Mouse (Mus musculus) thymus, postnatal 0 days (tissue): Measurements from ENCODE around the gene Trmo. TPM values are rescaled to one million over a fixed set of nuclear protein-coding genes. Genes with fewer than 3 reads are reported as not detected.
A peak's percentile ranks its signal among the peaks of the same experiment; 100 is the strongest.

Experiments
- DNase-seq: peaks from one replicate; pipeline ENCODE4 v3.0.0-alpha.2; 2015; ENCODE audit warnings: low spot score
- polyA plus RNA-seq: library from polyadenylated mRNA; unstranded; fragments of >200 nt; fragmentation: Nextera tagmentation; extraction: Ambion mirVana; gene quantifications from 2 replicates; pipeline ENCODE4 v1.2.1, GENCODE M21; 2015

Trmo gene
- 19.9 and 20.9 TPM in 2 replicates for polyA plus RNA-seq

DNA sequence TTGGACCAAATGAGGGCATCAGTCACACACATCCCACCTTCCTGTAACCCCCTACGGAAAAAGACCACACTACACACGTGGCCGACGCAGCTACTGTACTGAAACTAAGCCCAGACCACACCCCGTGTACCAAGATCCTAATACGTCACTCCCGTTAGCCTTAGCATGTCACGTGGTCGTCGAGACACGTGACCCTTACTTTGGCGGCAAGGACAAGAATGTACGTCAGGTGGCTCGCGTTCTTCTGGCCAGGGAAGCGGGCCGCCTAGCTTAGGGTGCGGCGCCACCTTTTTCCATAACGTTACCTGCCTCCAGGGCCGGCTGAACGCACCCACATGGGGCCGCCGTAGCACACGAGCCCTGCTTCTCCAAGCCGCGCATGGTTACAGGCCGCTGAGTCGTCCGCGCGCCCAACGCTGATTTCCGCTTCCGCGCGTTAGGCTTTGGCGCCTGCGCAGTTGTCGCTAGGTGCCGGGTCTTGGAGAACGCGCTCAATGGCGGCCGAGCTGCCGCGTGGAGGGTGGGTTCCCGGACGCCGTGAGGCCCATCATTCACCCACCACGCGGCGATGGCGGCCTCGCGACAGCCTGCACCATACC lies at the start of gene Trmo:
TSS of gene Trmo (minus strand) at position 425 of the 599 bp plus-strand sequence.
- DNase-seq, result peak; percentile 98

DNA sequence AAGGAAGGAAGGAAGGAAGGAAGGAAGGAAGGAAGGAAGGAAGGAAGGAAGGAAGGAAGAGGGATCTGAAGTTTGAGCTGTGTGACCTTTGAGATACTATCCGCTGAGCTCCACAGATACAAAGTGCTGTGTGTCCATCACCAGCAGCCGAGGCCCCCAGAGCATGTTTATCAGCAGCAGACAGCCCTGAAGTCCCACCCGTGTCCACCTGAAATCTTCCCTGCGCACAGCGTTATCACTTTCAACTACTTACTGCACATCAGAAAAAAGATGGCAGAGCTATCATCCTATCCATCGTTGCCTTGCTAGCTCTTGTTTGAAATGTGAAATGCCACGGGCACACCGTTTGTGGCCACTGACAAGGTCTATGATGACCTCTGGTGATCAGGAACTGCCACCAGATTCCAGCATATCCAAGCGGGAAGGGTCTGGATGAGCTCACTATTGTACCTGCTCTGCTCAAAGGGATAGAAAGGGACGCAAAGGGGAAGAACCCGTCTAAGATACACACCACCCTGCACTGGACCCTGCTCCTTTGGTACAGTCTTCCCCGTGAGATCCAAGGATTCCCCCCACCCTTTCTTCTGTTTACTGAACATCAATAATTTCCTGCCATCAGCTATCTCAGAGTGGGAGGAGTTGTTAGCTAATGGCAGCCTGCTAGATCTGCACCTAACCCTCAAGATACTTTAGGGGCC lies 43.3 kb upstream of the Trmo start:
- no peak for DNase-seq

DNA sequence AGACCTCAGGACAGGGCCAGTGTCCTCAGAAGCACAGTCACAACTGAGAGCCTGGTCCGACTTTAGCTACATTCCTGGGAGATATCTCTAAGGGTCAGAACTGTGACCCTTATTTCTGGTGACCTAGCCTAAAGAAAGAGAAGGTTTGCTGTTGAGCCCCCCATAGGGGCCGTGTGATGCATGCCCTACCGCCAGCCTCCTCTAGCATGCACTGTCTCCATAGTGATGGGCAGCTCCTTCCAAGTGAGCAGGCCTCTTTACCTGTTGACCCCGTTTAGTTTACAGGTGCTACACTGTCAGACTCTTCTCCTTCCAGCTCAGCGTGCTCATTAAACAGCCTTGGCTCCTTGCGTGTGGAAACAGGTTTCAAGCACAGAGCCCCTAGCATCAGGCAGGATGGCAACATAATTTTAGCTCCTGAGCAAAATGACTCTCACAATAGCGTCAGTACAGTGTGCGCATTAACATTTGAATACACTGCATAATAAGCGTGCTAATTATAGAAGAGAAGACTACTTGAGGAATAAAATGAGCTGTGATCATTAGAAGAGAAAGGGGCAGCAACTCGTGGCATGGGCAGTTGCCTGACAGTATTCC lies 39.8 kb upstream of the Trmo start:
- DNase-seq, result no peak

DNA sequence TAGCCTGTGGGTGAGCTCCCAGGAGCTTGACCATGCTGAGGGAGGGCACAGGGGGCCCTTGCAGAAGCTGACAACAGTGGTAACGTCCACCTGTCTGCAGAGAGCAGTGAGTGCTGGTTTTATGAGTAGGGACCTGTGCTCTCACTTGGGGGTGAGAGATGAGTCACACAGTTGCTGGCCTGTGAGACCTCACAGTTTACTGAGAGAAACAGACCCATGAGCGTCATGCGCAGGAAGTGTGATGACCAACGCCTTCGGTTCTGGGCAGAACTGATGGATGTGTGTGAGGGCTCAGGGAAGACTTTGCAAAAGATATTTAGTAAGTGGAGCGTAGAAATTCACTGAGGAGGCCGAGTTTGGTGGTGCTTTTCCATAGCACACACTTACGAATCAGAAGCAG lies 33.4 kb upstream of the Trmo start:
- DNase-seq, result no peak

DNA sequence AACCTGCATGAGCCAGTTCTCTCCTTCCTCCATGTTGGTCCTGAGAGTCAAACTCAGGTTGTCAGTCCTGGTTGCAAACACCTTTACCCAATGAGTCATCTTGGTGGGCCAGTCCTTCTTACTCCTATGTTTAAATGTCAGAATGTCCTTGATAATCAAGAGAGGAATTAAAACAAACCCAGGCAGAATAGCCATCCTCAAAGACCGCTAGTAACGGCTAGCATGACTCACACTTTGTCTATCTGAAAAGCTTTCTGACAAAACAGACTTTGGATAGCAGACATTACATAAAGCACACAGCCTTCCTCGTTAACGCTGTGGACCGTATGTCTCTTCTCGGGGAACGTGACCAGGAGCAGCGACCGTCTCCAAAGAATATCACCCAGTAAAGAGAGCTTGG lies 29.6 kb upstream of the Trmo start:
- DNase-seq, result no peak

DNA sequence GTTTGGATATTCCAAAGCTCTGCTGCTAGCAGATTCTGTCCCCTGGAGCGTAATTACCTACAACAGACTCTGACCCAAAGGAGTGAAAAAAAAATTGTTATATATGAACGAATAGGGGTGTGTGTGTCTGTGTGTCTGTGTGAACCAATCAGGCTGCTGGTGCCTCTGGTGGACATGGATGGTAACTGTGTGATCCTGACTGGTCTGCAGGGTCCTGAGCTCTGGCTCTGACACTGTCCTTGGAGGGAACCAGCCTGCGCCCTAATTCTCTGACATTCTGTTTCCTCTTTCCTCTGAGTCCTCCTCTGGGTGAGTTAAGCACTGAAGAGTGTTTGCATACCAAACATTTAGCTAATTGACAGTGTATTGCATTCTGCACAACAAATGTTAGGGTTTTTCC lies 28.3 kb upstream of the Trmo start:
- DNase-seq, result no peak

DNA sequence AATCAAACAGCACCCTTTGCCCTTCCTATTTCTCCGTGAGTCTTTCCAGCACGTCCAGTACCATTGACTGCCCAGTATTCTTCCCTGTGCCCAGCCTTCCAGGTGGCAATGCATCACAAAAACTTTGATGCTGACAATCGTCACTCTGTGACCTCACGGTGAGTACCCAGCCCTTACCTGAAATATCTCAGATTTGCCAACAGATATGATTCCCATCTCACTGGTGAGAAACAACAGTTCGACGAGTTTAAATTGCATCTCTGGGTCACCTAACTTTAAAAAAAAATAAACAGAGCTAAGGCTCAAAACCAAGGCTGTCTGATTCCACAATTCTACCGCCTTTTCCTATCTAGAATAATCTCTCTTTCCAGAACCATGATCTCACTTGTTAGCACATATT lies 24.2 kb upstream of the Trmo start, which contains the start of gene Hemgn:
TSS of gene Hemgn (minus strand) at position 101 of the 400 bp plus-strand sequence.
- no peak for DNase-seq

DNA sequence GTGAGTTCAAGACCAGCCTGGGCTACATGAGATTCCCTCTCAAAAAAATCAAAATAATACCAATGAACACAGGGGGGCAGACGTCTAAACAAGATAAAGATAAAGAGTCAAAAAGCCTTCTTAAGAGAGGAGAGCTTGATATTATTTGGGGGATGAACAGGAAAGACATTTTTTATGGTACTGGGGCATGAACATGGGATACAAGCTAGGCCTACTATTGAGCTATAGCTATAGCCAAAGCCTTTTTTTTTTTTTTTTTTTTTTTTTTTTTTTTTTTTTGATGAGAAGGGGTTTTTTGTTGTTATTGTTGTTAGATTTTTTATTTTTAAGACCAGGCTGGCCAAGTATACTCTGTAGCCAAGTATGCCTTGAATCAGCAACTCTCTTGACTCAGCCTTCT lies 22.9 kb upstream of the Trmo start:
- DNase-seq, result no peak

DNA sequence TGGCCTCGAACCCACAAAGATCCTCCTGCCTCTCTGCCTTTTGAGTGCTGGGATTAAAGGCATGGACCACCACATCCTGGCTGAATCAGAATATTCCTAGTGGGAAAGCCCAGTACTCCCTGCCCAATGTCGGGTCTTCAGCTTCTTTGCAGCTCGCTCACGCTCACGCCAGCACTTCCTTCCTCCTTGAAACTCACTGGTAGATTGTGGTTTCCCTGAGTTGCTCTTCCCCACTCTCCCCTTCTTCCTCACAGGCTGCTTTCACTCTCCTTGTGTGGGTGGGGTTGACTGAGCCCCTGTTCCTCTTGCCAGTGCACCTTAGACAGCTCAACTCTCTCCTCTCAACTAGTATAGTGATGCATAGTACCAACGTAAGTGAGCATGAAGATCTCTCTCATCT lies 22.3 kb upstream of the Trmo start:
- peak; percentile 71 for DNase-seq

DNA sequence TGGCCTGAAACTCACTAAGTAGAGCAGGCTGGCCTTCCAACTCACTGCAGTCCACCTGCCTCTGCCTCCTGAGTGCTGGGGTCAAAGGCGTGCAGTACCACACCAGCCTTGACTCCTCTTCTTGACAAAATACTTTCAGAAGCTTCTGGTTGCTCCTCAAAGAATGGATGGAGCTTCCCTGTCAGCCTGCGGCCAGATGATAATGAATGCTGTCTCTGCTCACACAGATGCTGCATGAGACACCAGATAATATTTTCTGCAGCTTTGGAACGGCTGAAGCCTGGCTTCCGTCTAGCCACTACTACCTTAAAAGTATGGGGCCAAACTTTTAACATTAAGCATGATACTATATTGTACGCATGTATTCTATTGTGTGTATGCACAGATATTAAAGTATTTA lies 21.4 kb upstream of the Trmo start:
- DNase-seq, result no peak

DNA sequence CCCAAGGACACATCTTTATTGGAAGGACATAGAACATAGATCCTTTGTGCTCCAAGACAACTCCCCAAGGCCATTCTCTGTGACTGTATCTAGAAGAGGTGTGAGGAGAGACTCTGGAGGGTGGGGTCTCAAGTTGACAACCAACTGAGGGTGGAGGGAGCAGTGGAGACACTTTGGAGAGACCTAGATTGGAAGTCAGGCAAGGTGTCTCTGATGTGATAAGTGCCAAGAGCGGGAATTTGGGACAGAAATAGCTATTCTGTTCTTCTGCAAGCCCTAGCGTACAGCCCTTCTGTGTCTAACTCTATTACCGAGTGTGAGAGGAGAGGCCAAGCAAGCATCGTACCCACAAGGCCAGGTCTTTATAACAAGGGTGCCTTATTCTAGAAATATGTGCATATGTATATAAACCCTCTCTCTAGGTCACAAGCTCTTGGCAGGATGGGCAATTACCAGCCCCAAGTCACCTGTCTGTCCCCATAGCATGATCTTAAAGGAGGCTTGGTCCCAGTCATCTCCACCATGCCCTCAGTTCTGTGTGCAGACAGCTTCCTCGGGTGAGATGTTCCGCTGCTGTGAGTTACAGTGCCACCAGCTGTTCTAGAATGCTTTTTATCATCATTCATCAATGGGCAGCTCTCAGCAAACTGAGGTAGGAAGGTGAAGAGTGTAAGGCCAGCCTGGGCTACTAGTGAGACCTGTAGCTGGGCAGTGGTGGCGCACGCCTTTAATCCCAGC lies 17.9 kb upstream of the Trmo start:
- no peak for DNase-seq

DNA sequence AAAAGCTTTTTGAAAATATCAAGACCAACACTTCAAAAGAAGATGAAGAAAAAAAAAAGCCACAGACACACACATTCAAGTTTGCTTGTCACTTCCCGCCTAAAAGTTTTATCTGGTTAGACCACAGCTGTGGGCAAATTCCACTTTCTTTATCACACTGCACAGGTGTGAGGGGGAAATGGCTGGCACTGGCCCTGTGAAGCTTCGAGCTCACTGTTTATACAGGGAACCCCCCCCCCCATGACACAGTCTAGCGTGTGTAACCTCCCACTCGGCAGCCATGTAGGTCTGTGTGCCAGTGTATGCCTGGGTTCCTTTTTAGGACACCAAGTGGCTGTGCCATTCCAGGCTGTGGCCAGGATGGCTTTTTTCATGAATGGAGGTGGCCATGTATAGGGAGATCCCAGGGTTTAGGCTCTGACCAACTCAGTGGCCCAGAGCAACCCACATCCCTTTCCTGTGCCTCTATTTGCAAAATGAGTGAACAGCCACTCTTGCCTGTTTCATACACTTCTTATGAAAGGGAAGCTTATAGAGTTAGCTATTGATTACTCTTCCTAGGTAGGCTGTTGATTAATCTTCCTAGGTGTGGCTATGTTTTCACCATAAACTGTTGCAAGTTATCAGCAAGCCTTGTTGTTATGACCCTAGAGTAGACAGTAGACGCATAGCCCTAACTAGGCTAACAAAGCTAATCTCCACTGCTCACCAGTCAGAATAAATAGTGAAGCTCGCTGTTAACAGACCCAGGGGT lies 15.0 kb upstream of the Trmo start:
- peak; percentile 91 for DNase-seq

DNA sequence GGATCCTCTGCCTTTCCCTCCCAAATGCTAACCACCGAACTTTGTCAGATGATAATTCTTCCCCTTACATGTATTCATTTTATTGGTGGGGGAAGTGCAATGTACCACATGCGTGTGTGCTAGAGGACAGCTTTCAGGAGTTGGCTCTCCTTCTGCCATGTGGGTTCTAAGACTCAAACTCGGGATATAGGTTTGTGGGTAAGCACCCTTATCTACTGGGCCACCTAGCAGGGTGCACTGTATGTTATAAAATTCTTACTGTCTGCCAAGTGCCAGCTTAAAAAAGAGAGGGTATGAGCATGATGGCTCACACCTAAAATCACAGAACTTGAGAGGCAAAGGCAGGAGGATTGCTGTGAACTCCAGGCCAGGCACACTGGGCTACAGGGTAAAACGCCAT lies 9.6 kb upstream of the Trmo start:
- no peak for DNase-seq

DNA sequence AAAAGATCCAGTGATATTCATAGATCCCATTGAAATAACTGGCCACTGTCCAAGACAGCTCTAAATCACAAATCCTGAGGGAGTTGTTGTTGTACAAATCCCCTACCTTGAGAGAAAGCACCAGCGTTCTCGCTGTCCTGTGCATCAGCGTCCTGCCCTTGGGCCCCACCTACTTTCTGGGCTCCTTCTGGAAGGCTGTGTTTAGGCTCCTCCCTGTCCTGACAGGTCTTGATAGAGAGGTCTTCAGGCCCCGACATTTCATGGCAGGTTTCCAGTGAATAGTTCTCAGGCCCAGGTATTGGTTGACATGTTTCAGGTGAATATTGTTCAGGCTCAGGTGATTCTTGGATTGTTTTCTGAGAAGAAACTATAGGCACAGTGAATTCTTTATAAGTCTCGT lies 6.5 kb upstream of the Trmo start:
- no peak for DNase-seq

DNA sequence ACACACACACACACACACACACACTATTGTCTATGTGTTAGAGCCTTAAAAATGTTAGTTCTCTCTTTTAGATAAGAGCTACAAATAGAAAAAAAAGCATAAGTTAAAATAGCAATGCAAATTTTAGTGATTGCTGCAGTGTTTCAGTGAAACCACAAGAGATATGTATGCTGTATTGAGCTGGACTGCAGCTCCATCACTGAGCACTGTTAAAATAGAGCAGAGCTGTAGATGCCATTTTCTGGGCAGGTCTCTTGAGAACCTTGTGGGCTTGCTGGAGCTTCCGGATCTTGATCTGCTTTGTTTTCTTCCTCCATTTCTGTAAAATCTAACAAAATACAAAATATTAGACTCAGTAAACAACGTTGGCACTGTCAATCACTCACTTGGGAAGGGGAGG lies 5.2 kb upstream of the Trmo start:
- no peak for DNase-seq

DNA sequence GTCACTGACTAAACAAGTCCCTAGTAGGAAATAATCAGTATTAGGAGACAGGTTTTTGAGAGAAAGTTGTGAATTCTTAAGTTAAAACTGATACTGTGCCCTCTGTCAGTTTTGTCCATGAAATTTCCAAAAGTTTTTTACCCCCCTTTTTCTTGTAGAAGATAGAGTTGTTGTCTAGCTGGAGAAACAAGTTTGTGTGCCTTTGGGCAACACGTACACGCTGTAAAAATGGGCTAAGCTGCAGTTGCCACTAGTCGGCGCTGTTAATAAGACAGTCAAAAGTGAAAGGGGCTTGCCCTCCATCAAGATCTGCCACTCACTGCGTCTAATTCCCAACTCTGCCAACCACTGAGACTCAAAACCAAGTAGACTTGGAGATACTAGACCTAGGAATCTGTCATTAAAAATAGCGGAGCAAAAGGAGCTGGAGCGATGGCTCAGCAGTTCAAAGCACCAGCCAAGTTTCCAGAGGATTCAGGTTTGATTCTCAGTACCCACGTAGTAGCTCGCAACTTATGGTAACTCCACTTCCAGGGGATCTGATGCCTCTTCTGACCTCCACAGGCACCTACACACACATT lies 1.2 kb upstream of the Trmo start:
- peak; percentile 93 for DNase-seq

DNA sequence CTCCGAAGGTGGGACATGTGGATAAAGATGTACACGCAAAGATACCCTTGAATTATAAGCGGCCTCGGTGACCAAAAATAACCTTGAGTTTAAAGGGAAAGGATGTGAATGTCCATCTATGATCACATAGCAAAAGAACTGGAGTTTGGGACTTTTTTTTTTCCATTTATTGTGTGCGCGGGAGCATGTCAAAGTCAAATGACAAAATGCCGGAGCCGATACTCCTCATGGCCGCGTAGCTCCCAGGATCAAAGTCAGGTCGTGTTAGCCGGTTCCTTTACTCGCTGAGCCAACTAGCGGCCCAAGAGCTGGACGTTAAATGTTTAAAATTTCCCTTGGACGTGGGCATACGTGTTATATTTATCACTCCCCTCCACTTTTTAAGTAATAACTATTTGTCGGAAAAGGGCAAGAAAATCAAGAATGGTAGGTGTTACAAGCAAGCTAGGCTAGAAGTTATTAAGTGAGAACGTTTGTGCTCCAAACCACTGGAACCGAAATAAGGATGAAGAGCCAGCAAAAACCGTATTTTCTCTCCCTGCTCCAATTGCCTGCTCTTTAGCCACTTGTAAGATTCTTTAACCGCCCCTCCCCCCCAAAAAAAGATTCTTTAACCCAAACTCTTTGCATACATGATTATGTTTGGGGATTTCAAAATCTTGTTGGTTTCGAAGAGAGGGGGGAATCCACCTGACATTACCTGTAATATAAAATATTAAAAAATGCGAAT lies 540 bp upstream of the Trmo start:
- peak; percentile 46 for DNase-seq

DNA sequence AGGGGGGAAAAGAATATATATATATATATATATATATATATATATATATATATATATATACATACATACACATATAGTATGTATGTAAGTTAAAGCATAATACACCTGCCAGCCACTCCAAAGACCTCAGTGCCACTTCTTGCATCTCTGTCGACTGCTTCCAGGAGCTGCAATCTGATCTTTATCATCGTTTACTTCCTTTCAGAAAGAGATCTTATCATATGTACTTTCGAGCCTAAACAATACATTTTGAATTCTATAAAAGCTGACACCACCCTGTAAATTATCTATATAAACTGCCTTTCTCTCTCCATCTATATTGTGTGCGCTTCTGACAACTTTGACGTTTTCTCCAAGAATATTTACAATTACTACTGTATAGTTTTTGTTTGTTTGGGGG lies 681 bp downstream of the Trmo start:
- peak; percentile 31 for DNase-seq

DNA sequence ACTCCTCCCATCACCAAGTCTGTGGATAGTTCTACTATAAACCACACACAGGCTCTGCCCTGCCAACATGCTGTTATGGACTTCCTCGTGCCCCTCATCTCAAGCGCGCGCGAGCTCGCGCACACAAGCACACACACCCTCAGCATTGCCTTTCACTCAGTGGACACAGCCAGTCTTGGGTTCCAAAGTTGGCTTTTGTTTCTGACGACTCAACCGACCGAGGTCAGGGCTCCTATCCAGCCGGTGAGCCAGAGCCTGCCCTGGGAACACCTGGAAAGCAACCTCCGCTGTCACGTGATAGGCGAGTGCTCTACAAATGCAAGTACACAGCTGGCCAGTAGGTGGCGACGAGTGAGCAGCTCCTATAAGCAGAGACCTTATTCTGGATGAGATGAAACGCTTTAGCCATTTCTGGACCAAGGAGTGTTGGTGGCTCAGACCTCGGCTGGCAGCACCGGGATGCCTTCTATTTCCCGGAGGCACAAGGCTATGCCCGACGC lies 14.3 kb downstream of the Trmo start:
- peak; percentile 65 for DNase-seq

DNA sequence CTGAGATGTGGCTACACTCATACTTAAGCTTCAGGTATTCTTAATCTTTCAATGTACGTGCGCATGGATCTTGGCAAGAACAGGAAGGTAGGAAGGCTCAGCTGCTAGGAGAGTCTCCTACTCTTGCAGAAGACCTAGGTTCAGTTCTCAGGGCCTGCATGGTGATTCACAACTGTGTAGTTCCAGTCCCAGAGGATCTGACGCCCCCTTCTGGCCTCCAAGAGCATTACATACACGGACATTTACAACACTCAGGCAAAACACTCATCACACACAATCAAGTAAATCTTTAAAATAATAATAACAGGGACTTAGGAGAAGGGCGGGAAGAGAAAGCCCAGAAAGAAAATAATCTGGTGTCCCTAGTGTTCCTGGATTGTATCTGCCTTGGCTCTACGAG lies 14.8 kb downstream of the Trmo start:
- DNase-seq, result peak; percentile 22
